Mouse (Mus musculus) embryonic facial prominence, embryonic 10.5 days (tissue): ENCODE measurements around the gene Tmem52b. TPM values are rescaled to one million over a fixed set of nuclear protein-coding genes. Genes with fewer than 3 reads are reported as not detected.

ENCODE experiments used
- DNase-seq: peaks from one replicate; pipeline ENCODE4 v3.0.0-alpha.2; 2017; ENCODE audit warnings: low spot score
- H3K27ac ChIP-seq: fragments of 300-500 bp; sonication (generic); replicated peaks from 2 replicates; pipeline ENCODE4 v1.5.1; 2016; ENCODE audit warnings: mild to moderate bottlenecking
- H3K27me3 ChIP-seq: fragments of 300-500 bp; sonication (generic); replicated peaks from 2 replicates; pipeline ENCODE4 v1.6.1; 2016; ENCODE audit warnings: low read depth, mild to moderate bottlenecking; ENCODE audit not compliant: poor library complexity, severe bottlenecking
- H3K36me3 ChIP-seq: fragments of 300-500 bp; sonication (generic); replicated peaks from 2 replicates; pipeline ENCODE4 v1.6.1; 2016; ENCODE audit warnings: mild to moderate bottlenecking, moderate library complexity
- H3K4me1 ChIP-seq: fragments of 300-500 bp; sonication (generic); 2 replicates; pipeline ENCODE4 v1.6.1; 2016
- H3K4me3 ChIP-seq: fragments of 300-500 bp; sonication (generic); 2 replicates; pipeline ENCODE4 v1.5.1; 2016; ENCODE audit warnings: mild to moderate bottlenecking, moderate library complexity
- H3K9me3 ChIP-seq: fragments of 300-500 bp; sonication (generic); 2 replicates; pipeline ENCODE4 v1.6.1; 2016; ENCODE audit warnings: mild to moderate bottlenecking
- WGBS: fragments of 180-500 bp; shearing (Covaris S2); methylation state at CpG from one replicate; pipeline ENCODE4 v1.1.7; 2016; 5-methylcytosine and 5-hydroxymethylcytosine counted together
- polyA plus RNA-seq: library from polyadenylated mRNA; unstranded; fragments of >200 nt; fragmentation: Nextera tagmentation; extraction: Ambion mirVana; gene quantifications from 2 replicates; pipeline ENCODE4 v1.2.1, GENCODE M21; 2016

The Tmem52b gene
- polyA plus RNA-seq, 1 experiment from 2014 or later: not detected

DNA sequence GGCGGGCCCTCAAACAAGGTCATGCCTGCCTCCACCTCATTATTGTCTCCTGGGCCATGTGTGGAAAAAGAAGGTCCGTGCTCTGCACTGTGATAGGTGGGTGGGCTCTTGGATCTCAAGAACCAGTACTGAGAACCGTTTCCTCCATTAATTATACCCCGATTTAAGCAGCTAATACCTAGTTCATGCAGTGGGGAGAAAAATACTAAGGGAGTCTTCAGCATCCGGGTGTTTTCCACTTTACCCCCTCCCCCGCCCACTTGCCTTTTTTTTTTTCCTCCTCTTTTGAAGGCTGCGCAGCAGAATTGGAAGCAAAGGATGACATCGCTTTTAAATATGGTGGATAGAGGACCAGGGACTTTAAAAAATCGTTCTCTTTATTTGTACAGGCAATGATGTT, 21.7 kb downstream of the Tmem52b start:
- WGBS: 26% methylated on average over 9 of the region's 9 CpGs
- Histone ChIP-seq H3K4me1 (peaks cover 19% of the 10 kb centered on the region), H3K36me3 (peaks cover 19% of the 10 kb centered on the region), H3K9me3 (no peaks in the 10 kb centered on the region), H3K27me3 (no peaks in the 10 kb centered on the region), H3K4me3 (peak overlapping the region; percentile 72), H3K27ac (peak overlapping the region; percentile 86)
- peak; percentile 19 for DNase-seq

DNA sequence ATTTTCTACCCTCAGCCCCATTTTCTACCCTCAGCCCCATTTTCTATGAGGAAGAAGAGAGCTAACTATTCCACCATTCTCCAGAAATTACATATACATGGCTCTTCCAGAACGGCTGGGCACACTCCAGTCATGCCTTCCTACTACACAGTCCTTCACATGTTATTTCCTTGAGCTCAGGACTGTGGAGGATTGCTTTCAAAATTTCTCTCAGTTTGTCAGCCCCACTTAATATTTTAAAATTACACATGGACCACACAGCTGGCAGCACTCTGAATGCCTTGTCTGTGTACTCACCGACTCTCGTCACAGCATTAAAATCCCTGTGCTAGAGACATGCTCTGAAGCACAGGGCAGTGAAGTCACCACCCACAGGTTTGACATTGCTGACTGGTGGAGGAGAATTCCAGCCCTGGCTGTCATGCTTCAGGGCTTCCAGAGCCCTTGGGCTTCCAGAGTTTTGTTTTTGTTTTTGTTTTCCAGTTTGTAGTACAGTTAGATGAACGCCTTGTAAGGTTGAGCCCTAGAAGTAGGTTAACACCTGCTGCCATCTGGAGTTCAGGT, 22.4 kb downstream of the Tmem52b start:
- Histone ChIP-seq H3K27ac (no peak overlapping the region), H3K4me1 (peaks cover 19% of the 10 kb centered on the region), H3K36me3 (peaks cover 26% of the 10 kb centered on the region), H3K9me3 (no peaks in the 10 kb centered on the region), H3K27me3 (no peaks in the 10 kb centered on the region), H3K4me3 (peak overlapping the region; percentile 72)
- 79% methylated on average over 4 of the region's 4 CpGs for WGBS
- no peak for DNase-seq

DNA sequence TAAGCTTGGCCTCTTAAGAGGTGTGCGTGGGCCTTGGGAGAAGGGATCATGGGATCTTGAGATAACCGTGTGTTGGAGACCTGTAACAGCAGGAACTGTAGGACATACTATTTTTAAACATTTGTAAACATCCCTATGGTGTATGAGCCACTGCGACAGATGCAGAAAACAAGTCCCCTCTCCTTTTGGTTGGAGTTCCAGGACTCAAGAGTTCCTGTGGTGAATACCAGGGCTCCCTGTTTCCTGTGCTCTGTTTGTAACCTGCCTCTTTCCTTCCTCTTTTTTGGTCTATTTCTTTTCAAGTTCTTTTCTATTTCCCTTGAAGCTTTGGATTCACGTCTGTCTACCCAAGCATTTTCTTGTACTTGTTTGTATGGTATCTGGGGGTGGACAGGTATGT, 23.4 kb downstream of the Tmem52b start:
- no peaks in the 10 kb centered on the region for H3K27me3 ChIP-seq
- peaks cover 36% of the 10 kb centered on the region for H3K36me3 ChIP-seq
- no peak overlapping the region for H3K27ac ChIP-seq
- no peak for DNase-seq
- no peak overlapping the region for H3K4me3 ChIP-seq
- no peaks in the 10 kb centered on the region for H3K9me3 ChIP-seq
- WGBS: 82% methylated on average over 4 of the region's 4 CpGs
- H3K4me1 ChIP-seq: peaks cover 19% of the 10 kb centered on the region

DNA sequence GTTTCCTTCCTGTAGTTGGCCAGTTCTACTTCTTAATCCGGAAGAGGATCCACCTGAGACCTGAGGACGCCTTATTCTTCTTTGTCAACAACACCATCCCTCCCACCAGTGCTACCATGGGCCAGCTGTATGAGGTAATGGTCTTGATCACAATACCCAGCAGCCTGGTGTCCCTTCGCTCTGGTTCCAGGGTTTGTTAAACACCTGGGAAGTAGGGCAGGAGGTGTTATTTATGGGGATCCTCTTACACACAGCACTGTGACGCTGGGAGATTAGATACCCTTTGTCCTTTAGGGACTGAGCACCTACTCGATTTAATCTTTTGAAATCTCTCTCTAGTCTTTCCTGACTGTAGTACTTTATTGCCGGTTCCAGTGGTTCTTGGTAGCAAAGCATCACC, 26.2 kb downstream of the Tmem52b start:
- Histone ChIP-seq H3K9me3 (no peaks in the 10 kb centered on the region), H3K36me3 (peaks cover 50% of the 10 kb centered on the region), H3K4me3 (no peak overlapping the region), H3K4me1 (peaks cover 15% of the 10 kb centered on the region), H3K27ac (no peak overlapping the region), H3K27me3 (no peaks in the 10 kb centered on the region)
- no peak for DNase-seq
- 85% methylated on average over 6 of the region's 6 CpGs for WGBS

DNA sequence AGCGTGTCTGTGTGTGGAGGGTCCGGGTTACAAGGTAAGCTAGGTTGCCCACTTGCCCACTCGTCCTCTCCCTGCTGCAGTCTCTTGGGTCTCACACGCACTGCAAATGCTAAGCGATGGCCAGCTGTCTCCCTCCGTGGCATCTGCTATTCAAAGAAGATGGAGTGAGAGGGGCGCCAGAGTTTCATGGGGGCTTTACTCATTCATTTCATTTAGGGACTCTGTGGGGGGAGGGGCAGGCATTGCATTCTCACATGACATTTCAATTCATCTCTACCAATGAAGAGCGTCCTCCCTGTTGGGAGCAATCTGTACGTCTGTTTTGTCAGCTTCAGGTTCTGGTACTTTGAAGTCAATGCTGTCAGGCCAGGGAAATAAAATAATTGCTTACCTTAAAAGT, 29.6 kb downstream of the Tmem52b start:
- no peak overlapping the region for H3K27ac ChIP-seq
- WGBS: 81% methylated on average over 9 of the region's 9 CpGs
- H3K36me3 ChIP-seq: peaks cover 50% of the 10 kb centered on the region
- H3K4me1 ChIP-seq: no peaks in the 10 kb centered on the region
- no peaks in the 10 kb centered on the region for H3K9me3 ChIP-seq
- no peaks in the 10 kb centered on the region for H3K27me3 ChIP-seq
- no peak overlapping the region for H3K4me3 ChIP-seq
- DNase-seq: no peak

DNA sequence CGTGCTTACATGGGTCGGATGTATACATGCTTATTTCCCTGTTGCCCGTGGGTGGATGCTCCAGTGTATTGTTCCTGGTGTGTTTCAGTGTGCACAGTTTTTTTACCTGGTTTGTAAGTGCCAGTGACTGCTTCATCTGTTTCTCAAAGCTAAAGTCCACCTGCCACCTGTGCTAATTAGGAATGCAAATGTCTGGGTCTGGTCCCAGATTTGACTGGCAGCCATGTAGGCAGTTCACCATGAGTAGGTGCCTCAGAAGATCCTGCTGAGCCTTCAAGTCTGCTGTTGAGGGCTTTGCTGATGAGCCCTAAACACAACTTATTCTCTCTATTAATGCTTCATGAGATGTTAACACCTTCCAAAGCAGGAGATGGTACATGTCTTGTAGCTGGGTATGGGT, 30.2 kb downstream of the Tmem52b start:
- 93% methylated on average over 3 of the region's 3 CpGs for WGBS

GRCm38 (mm10) chr6:129543709-129544606, 31.6 kb downstream of the Tmem52b start:
- DNase-seq: peak; percentile 53
- Histone ChIP-seq H3K4me1 (no peaks in the 10 kb centered on the region), H3K27ac (no peak overlapping the region), H3K9me3 (no peaks in the 10 kb centered on the region), H3K4me3 (no peak overlapping the region), H3K36me3 (peaks cover 31% of the 10 kb centered on the region), H3K27me3 (no peaks in the 10 kb centered on the region)
- WGBS: 67% methylated on average over 6 of the region's 6 CpGs

More for the DNA sequence above, 30.2 kb downstream of the Tmem52b start:
- DNase-seq: no peak
- no peaks in the 10 kb centered on the region for H3K4me1 ChIP-seq
- H3K9me3 ChIP-seq: no peaks in the 10 kb centered on the region
- no peak overlapping the region for H3K4me3 ChIP-seq
- no peaks in the 10 kb centered on the region for H3K27me3 ChIP-seq
- no peak overlapping the region for H3K27ac ChIP-seq
- peaks cover 45% of the 10 kb centered on the region for H3K36me3 ChIP-seq

DNA sequence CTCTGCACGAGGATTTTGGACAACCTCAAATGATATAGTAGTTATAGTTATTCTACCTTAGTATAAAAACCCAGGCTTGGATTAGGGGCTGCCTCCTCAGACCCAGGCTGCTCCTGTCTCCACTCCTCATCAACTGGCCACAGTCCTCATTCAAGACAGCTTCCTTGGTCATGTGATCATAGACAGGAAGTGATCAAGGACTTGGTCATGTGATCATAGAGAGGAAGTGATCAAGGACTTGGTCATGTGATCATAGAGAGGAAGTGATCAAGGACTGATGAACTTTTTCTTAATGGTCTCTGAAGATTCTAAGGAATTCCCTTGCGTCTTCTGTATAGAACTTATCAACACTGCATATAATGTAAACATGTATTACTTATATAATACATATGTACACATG, 34.9 kb downstream of the Tmem52b start:
- DNase-seq: no peak
- no peak overlapping the region for H3K4me3 ChIP-seq
- H3K27ac ChIP-seq: no peak overlapping the region
- H3K27me3 ChIP-seq: no peaks in the 10 kb centered on the region
- no peaks in the 10 kb centered on the region for H3K4me1 ChIP-seq
- H3K9me3 ChIP-seq: no peaks in the 10 kb centered on the region
- WGBS: 85% methylated on average over 2 of the region's 2 CpGs
- H3K36me3 ChIP-seq: no peaks in the 10 kb centered on the region; the same call in 1 of the 2 replicates

- H3K27me3 ChIP-seq: no peaks in the 10 kb centered on the region
- no peaks in the 10 kb centered on the region for H3K36me3 ChIP-seq
- no peak for DNase-seq
- no peak overlapping the region for H3K4me3 ChIP-seq
- H3K9me3 ChIP-seq: no peaks in the 10 kb centered on the region
- H3K4me1 ChIP-seq: no peaks in the 10 kb centered on the region
- 75% methylated on average over 3 of the region's 3 CpGs for WGBS
- no peak overlapping the region for H3K27ac ChIP-seq
Observed at GRCm38 (mm10) chr6:129548009-129548408, 35.7 kb downstream of the Tmem52b start.

DNA sequence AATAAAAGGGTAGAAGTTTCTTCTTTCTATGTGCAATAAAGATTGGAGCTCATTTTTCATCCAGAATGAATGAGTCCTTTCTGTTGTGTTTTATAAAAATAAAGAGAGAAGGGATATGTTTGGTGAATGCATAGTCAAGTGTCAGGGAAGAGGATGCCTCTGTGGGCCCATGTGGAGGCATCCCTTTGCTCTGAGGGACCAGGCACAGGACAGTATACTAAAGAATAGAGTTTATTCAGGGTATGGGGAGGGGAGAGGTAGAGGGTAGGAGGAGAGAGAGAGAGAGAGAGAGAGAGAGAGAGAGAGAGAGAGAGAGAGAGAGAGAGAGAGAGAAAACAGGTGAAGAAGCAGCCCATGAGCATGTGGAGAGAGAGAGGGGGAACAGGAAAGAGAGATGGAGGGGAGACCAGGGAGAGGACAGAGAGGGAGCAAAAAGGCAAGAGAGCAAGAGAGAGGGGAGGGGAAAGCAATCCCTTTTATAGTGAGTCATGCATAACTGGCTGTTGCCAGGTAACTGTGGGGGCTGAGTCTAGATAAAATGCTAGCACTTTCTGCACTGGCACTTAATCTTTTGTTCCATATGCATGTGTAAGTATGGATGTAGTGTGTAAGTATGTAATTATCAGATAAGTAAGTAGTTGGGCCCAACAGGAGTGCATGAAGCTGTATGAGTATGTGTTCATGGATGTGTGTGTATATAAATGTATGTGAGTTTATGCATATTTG, 45.1 kb downstream of the Tmem52b start:
- Histone ChIP-seq H3K4me3 (no peak overlapping the region), H3K9me3 (no peaks in the 10 kb centered on the region)
- no peak for DNase-seq

DNA sequence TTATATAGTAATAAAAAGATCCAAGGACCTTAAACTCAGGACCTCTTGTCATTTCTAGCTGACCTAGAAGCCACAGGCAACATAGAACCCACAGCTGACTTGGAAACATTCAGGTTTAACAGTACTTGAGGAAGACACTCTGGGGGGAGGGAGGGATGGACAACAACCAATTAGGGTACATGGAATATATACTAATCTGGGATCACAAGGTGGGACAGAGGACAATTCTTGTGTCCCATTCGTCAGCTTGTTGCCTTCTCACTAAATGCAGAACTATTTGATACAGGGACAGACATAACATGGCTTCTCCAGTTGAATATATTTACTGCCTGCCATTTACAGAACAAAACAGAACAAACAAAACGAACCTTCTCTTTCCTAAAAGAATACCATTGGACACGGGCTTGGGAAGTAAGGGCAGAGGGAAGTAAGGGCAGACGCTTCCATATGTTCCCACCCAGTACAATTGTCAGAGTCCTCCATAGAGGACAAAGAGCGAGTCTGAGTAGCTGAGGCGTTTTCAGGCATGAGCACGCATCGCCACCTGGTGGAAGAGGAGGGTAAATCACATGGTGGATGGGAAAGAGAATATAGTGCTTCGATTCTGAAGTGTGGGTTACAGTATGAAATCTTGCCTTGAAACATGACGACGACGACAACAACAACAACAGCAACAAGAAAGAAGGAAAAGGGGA, 46.7 kb downstream of the Tmem52b start:
- Histone ChIP-seq H3K36me3 (no peaks in the 10 kb centered on the region), H3K27me3 (no peaks in the 10 kb centered on the region), H3K27ac (no peak overlapping the region), H3K4me1 (no peaks in the 10 kb centered on the region), H3K4me3 (no peak overlapping the region), H3K9me3 (no peaks in the 10 kb centered on the region)
- 28% methylated on average over 12 of the region's 12 CpGs for WGBS
- DNase-seq: peak; percentile 80

More for the DNA sequence above, 45.1 kb downstream of the Tmem52b start:
- no peaks in the 10 kb centered on the region for H3K27me3 ChIP-seq
- no peaks in the 10 kb centered on the region for H3K4me1 ChIP-seq
- H3K36me3 ChIP-seq: no peaks in the 10 kb centered on the region
- H3K27ac ChIP-seq: no peak overlapping the region

DNA sequence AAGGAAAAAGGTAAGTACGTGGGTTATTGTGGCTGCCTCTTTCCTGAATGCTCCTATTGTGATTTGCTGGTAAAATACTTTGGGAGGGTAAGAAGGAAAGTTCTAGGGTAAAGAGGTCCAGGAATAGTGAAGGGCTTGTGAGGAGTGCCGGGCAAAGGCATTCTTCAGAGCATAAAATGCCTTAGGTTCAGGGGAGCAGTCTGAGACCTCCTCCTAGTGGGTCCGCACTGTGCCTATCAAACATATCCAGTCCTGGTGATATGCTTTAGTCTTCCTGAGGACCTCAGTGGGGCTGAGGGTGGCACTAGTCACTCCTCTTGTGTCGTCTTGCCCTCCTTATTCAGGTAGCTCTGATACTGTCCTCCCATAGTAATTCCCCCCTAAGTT, 47.3 kb downstream of the Tmem52b start:
- no peak overlapping the region for H3K4me3 ChIP-seq
- H3K4me1 ChIP-seq: no peaks in the 10 kb centered on the region
- 61% methylated on average over 4 of the region's 4 CpGs for WGBS
- no peaks in the 10 kb centered on the region for H3K9me3 ChIP-seq
- no peaks in the 10 kb centered on the region for H3K36me3 ChIP-seq
- DNase-seq: no peak
- no peaks in the 10 kb centered on the region for H3K27me3 ChIP-seq
- no peak overlapping the region for H3K27ac ChIP-seq
